Mouse (Mus musculus): ENCODE measurements around the gene Ndufaf8. TPM values are rescaled to one million over a fixed set of nuclear protein-coding genes. Genes with fewer than 3 reads are reported as not detected.

Gene Ndufaf8
- polyA plus RNA-seq, 1 experiment from 2014 or later = 153 TPM

GRCm38 (mm10) chr11:120111033-120111432, 12.3 kb downstream of the Ndufaf8 start:
- H3K36me3 ChIP-seq (ENCODE audit: control insufficient read depth, insufficient read depth) = peaks cover 77% of the 10 kb centered on the region
- no peak overlapping the region for H3K9ac ChIP-seq (ENCODE audit: low read depth, low read length)
- no peak overlapping the region for H3K27ac ChIP-seq (ENCODE audit: low read depth, low read length)
- no peak overlapping the region for H3K4me2 ChIP-seq (replicated peaks; ENCODE audit: low read depth)
- no peaks in the 10 kb centered on the region for H3K9me3 ChIP-seq (ENCODE audit: control insufficient read depth)
- WGBS = 5% methylated on average over 2 of the region's 2 CpGs
- H3K4me3 ChIP-seq (ENCODE audit: low read depth, low read length) = no peak overlapping the region
- no peaks in the 10 kb centered on the region for H3K4me1 ChIP-seq (replicated peaks; ENCODE audit: control insufficient read depth, insufficient read depth, low read length)
- no peak for ATAC-seq
- H3K27me3 ChIP-seq (replicated peaks; ENCODE audit: control insufficient read depth, insufficient read depth, low read length) = no peaks in the 10 kb centered on the region
- TF ChIP-seq CTCF (IDR thresholded peaks at IDR 0.05; ENCODE audit: low read depth) = peak; percentile 96

- WGBS = 89% methylated on average over 4 of the region's 4 CpGs
- Histone ChIP-seq H3K9me3 (ENCODE audit: control insufficient read depth) (no peaks in the 10 kb centered on the region), H3K9ac (ENCODE audit: low read depth, low read length) (no peak overlapping the region), H3K36me3 (ENCODE audit: control insufficient read depth, insufficient read depth) (peaks cover 78% of the 10 kb centered on the region), H3K27me3 (replicated peaks; ENCODE audit: control insufficient read depth, insufficient read depth, low read length) (no peaks in the 10 kb centered on the region), H3K4me2 (replicated peaks; ENCODE audit: low read depth) (no peak overlapping the region), H3K4me3 (ENCODE audit: low read depth, low read length) (no peak overlapping the region), H3K4me1 (replicated peaks; ENCODE audit: control insufficient read depth, insufficient read depth, low read length) (no peaks in the 10 kb centered on the region), H3K27ac (ENCODE audit: low read depth, low read length) (no peak overlapping the region)
- no peak for TF ChIP-seq CTCF (IDR thresholded peaks at IDR 0.05; ENCODE audit: low read depth)
- ATAC-seq = no peak
Measured at GRCm38 (mm10) chr11:120112136-120112535, 13.4 kb downstream of the Ndufaf8 start.

- H3K4me3 ChIP-seq (ENCODE audit: low read depth, low read length) = no peak overlapping the region
- no peak for TF ChIP-seq CTCF (IDR thresholded peaks at IDR 0.05; ENCODE audit: low read depth)
- no peaks in the 10 kb centered on the region for H3K9me3 ChIP-seq (ENCODE audit: control insufficient read depth)
- ATAC-seq = no peak
- H3K4me2 ChIP-seq (replicated peaks; ENCODE audit: low read depth) = no peak overlapping the region
- peaks cover 81% of the 10 kb centered on the region for H3K36me3 ChIP-seq (ENCODE audit: control insufficient read depth, insufficient read depth)
- H3K9ac ChIP-seq (ENCODE audit: low read depth, low read length) = no peak overlapping the region
- no peaks in the 10 kb centered on the region for H3K4me1 ChIP-seq (replicated peaks; ENCODE audit: control insufficient read depth, insufficient read depth, low read length)
- H3K27me3 ChIP-seq (replicated peaks; ENCODE audit: control insufficient read depth, insufficient read depth, low read length) = no peaks in the 10 kb centered on the region
- H3K27ac ChIP-seq (ENCODE audit: low read depth, low read length) = no peak overlapping the region
- WGBS = 94% methylated on average over 21 of the region's 21 CpGs
Measured at GRCm38 (mm10) chr11:120114488-120115215, 15.9 kb downstream of the Ndufaf8 start.

- no peaks in the 10 kb centered on the region for H3K9me3 ChIP-seq (ENCODE audit: control insufficient read depth)
- 95% methylated on average over 2 of the region's 2 CpGs for WGBS
- peaks cover 88% of the 10 kb centered on the region for H3K36me3 ChIP-seq (ENCODE audit: control insufficient read depth, insufficient read depth)
- H3K27me3 ChIP-seq (replicated peaks; ENCODE audit: control insufficient read depth, insufficient read depth, low read length) = no peaks in the 10 kb centered on the region
- H3K4me1 ChIP-seq (replicated peaks; ENCODE audit: control insufficient read depth, insufficient read depth, low read length) = no peaks in the 10 kb centered on the region
- no peak for ATAC-seq
- H3K4me2 ChIP-seq (replicated peaks; ENCODE audit: low read depth) = no peak overlapping the region
- H3K27ac ChIP-seq (ENCODE audit: low read depth, low read length) = no peak overlapping the region
- no peak overlapping the region for H3K9ac ChIP-seq (ENCODE audit: low read depth, low read length)
- no peak overlapping the region for H3K4me3 ChIP-seq (ENCODE audit: low read depth, low read length)
- no peak for TF ChIP-seq CTCF (IDR thresholded peaks at IDR 0.05; ENCODE audit: low read depth)
Measured at GRCm38 (mm10) chr11:120117626-120118025, 18.9 kb downstream of the Ndufaf8 start.

GRCm38 (mm10) chr11:120119108-120119507, 20.4 kb downstream of the Ndufaf8 start:
- H3K9ac ChIP-seq (ENCODE audit: low read depth, low read length) = no peak overlapping the region
- no peaks in the 10 kb centered on the region for H3K4me1 ChIP-seq (replicated peaks; ENCODE audit: control insufficient read depth, insufficient read depth, low read length)
- H3K27ac ChIP-seq (ENCODE audit: low read depth, low read length) = no peak overlapping the region
- H3K4me3 ChIP-seq (ENCODE audit: low read depth, low read length) = no peak overlapping the region
- ATAC-seq = no peak
- H3K27me3 ChIP-seq (replicated peaks; ENCODE audit: control insufficient read depth, insufficient read depth, low read length) = no peaks in the 10 kb centered on the region
- 95% methylated on average over 7 of the region's 7 CpGs for WGBS
- no peak overlapping the region for H3K4me2 ChIP-seq (replicated peaks; ENCODE audit: low read depth)
- H3K36me3 ChIP-seq (ENCODE audit: control insufficient read depth, insufficient read depth) = peaks cover 89% of the 10 kb centered on the region
- no peak for TF ChIP-seq CTCF (IDR thresholded peaks at IDR 0.05; ENCODE audit: low read depth)
- no peaks in the 10 kb centered on the region for H3K9me3 ChIP-seq (ENCODE audit: control insufficient read depth)

GRCm38 (mm10) chr11:120119936-120120541, 21.3 kb downstream of the Ndufaf8 start:
- Histone ChIP-seq H3K36me3 (ENCODE audit: control insufficient read depth, insufficient read depth) (peaks cover 89% of the 10 kb centered on the region), H3K9me3 (ENCODE audit: control insufficient read depth) (no peaks in the 10 kb centered on the region), H3K9ac (ENCODE audit: low read depth, low read length) (no peak overlapping the region), H3K27me3 (replicated peaks; ENCODE audit: control insufficient read depth, insufficient read depth, low read length) (no peaks in the 10 kb centered on the region), H3K4me3 (ENCODE audit: low read depth, low read length) (no peak overlapping the region), H3K4me2 (replicated peaks; ENCODE audit: low read depth) (no peak overlapping the region), H3K27ac (ENCODE audit: low read depth, low read length) (no peak overlapping the region), H3K4me1 (replicated peaks; ENCODE audit: control insufficient read depth, insufficient read depth, low read length) (no peaks in the 10 kb centered on the region)
- no peak for TF ChIP-seq CTCF (IDR thresholded peaks at IDR 0.05; ENCODE audit: low read depth)
- WGBS = 84% methylated on average over 10 of the region's 10 CpGs
- no peak for ATAC-seq

All from intestine, postnatal 0 days (tissue).